Mouse (Mus musculus): ENCODE measurements around the gene Mtmr14. TPM values are rescaled to one million over a fixed set of nuclear protein-coding genes. Genes with fewer than 3 reads are reported as not detected.

The Mtmr14 gene
- polyA plus RNA-seq (2012; ENCODE audit: insufficient read depth, insufficient read length, missing spikeins) = 26.3 and 37.1 TPM in 2 replicates

DNA sequence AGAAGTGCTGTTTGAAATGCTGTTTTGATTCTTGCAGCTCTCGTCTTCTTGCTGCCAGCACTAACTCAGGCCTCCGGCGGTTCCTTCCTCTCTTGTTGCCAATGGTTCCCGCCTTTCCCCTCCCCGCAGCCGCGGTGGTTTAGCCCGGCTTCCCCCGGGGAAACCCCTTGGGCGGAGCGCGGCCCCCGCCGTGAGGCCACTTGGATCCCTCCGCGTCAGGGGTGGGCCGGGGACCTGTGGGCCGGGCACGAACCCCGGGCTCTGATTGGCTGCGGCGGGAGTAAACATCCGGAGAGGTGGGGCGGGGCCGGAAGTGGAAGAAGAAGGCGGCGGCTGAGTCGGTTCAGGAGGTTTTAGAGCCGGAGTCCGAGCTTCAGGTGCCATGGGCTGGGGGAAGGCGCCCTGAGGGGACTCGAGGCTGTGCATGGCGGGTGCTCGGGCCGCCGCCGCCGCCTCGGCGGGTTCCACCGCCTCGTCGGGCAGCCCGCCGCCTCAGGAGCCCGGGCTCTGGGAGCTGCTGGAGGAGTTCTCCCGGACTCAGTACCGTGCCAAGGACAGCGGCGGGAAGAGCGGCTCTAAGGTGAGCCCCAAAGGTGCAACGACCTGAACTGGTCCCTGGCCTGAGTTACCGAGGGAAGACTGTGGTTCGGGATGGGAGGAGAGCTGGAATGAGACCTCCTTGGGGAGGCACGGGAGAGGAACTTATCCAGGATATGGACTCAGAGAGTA lies at the start of gene Mtmr14:
TSS of gene Mtmr14 (plus strand) at position 302 of the 729 bp plus-strand sequence.
- peak within 1 kb of the TSS; percentile 77 for H3K4me3 ChIP-seq (ENCODE audit: insufficient read depth, low read depth, low read length)
- peaks cover 7% of the 10 kb centered on the region; the same call in 1 of the 2 replicates for H3K4me1 ChIP-seq (ENCODE audit: control insufficient read depth, insufficient read depth, insufficient read length, low read length)
- peak within 1 kb of the TSS; percentile 53 for H3K27ac ChIP-seq (replicated peaks; ENCODE audit: low read depth, low read length)

- Histone ChIP-seq H3K4me3 (ENCODE audit: insufficient read depth, low read depth, low read length) (no peak overlapping the region), H3K4me1 (ENCODE audit: control insufficient read depth, insufficient read depth, insufficient read length, low read length) (peaks cover 4% of the 10 kb centered on the region), H3K27ac (replicated peaks; ENCODE audit: low read depth, low read length) (no peak overlapping the region)
These were observed 43.7 kb upstream of the Mtmr14 start for GRCm38 (mm10) chr6:113193765-113194460.

DNA sequence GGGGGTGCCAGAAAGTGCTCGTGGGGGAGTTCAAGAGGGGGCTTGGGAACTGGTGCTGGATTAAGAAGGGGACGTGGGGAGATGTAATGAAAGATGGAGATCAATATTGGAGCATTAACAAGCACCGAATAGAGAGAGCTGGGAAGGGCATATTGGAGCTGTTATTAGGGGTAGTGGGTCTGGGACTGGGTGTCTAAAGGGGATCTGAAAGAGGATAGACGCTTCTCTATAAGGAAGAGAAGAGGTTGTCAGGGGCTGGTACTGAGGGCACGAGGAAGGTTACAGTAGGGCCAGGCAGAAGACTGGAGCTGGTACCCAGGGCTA lies 43.2 kb upstream of the Mtmr14 start:
- H3K4me3 ChIP-seq (ENCODE audit: insufficient read depth, low read depth, low read length) = 0 out of 2 replicates have a peak overlapping the region, but pooled peaks have one; percentile 12
- H3K4me1 ChIP-seq (ENCODE audit: control insufficient read depth, insufficient read depth, insufficient read length, low read length) = peaks cover 4% of the 10 kb centered on the region
- H3K27ac ChIP-seq (replicated peaks; ENCODE audit: low read depth, low read length) = no peak overlapping the region

GRCm38 (mm10) chr6:113194841-113195595 lies 42.6 kb upstream of the Mtmr14 start, which contains the start of gene Lhfpl4:
TSS of gene Lhfpl4 (minus strand) at chr6:113195384.
- Histone ChIP-seq H3K27ac (replicated peaks; ENCODE audit: low read depth, low read length) (no peak within 1 kb of the TSS), H3K4me1 (ENCODE audit: control insufficient read depth, insufficient read depth, insufficient read length, low read length) (peaks cover 4% of the 10 kb centered on the region), H3K4me3 (ENCODE audit: insufficient read depth, low read depth, low read length) (peak within 1 kb of the TSS; percentile 65)

- peak overlapping the region; percentile 65 for H3K4me3 ChIP-seq (ENCODE audit: insufficient read depth, low read depth, low read length)
These were observed 42.0 kb upstream of the Mtmr14 start for GRCm38 (mm10) chr6:113195596-113195992.

DNA sequence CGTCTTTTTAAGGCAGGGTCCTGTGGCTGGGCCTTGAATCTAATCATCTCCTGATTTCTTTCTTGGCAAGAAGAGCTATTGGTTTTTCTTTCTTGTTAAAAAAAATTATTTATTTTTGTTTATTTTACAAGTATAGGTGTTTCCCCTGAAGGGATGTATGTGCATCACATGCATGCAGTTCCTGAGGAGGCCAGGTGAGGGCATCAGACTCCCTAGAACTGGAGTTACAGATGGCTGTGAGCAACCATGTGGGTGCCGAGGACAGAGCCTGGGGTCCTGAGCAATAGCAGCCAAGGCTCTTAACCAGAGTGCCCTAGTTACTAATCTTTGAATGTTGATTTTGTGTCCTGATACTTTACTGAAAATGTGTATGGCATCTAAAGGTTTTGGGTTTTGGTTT lies 21.4 kb upstream of the Mtmr14 start:
- Histone ChIP-seq H3K4me1 (ENCODE audit: control insufficient read depth, insufficient read depth, insufficient read length, low read length) (no peaks in the 10 kb centered on the region), H3K27ac (replicated peaks; ENCODE audit: low read depth, low read length) (no peak overlapping the region), H3K4me3 (ENCODE audit: insufficient read depth, low read depth, low read length) (no peak overlapping the region)

More at GRCm38 (mm10) chr6:113195596-113195992, 42.0 kb upstream of the Mtmr14 start:
- H3K27ac ChIP-seq (replicated peaks; ENCODE audit: low read depth, low read length) = no peak overlapping the region
- H3K4me1 ChIP-seq (ENCODE audit: control insufficient read depth, insufficient read depth, insufficient read length, low read length) = peaks cover 4% of the 10 kb centered on the region

GRCm38 (mm10) chr6:113225798-113226197 lies 11.8 kb upstream of the Mtmr14 start:
- no peaks in the 10 kb centered on the region for H3K4me1 ChIP-seq (ENCODE audit: control insufficient read depth, insufficient read depth, insufficient read length, low read length)
- H3K27ac ChIP-seq (replicated peaks; ENCODE audit: low read depth, low read length) = no peak overlapping the region
- no peak overlapping the region for H3K4me3 ChIP-seq (ENCODE audit: insufficient read depth, low read depth, low read length)

GRCm38 (mm10) chr6:113226705-113227104 lies 10.9 kb upstream of the Mtmr14 start:
- Histone ChIP-seq H3K4me1 (ENCODE audit: control insufficient read depth, insufficient read depth, insufficient read length, low read length) (no peaks in the 10 kb centered on the region), H3K27ac (replicated peaks; ENCODE audit: low read depth, low read length) (no peak overlapping the region), H3K4me3 (ENCODE audit: insufficient read depth, low read depth, low read length) (no peak overlapping the region)

- Histone ChIP-seq H3K4me1 (ENCODE audit: control insufficient read depth, insufficient read depth, insufficient read length, low read length) (peaks cover 7% of the 10 kb centered on the region; the same call in 1 of the 2 replicates), H3K4me3 (ENCODE audit: insufficient read depth, low read depth, low read length) (no peak overlapping the region), H3K27ac (replicated peaks; ENCODE audit: low read depth, low read length) (no peak overlapping the region)
These were observed 2.5 kb upstream of the Mtmr14 start for GRCm38 (mm10) chr6:113235141-113235540.

DNA sequence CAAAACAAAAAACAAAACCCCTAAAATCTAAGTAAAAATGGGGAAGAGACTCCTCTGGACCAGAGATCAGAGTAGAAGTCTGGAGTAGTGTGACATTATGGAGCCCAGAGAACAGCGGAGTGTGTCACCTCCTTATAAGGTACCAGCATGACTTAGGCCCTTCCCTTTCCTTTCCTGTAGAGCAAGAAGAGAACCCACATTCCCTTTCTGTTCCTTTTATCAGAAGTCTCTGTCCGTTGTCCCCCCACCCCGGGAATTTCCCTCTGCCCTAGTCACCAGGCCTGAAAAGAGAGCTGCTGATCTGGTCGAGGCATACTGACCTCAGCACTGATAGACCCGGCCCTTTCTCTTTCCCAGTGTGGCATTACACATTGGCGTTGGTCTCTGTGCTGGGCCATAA lies 799 bp downstream of the Mtmr14 start:
- Histone ChIP-seq H3K4me3 (ENCODE audit: insufficient read depth, low read depth, low read length) (peak overlapping the region; percentile 77), H3K27ac (replicated peaks; ENCODE audit: low read depth, low read length) (peak overlapping the region; percentile 31; the same call in 1 of the 2 replicates), H3K4me1 (ENCODE audit: control insufficient read depth, insufficient read depth, insufficient read length, low read length) (peaks cover 7% of the 10 kb centered on the region; the same call in 1 of the 2 replicates)

DNA sequence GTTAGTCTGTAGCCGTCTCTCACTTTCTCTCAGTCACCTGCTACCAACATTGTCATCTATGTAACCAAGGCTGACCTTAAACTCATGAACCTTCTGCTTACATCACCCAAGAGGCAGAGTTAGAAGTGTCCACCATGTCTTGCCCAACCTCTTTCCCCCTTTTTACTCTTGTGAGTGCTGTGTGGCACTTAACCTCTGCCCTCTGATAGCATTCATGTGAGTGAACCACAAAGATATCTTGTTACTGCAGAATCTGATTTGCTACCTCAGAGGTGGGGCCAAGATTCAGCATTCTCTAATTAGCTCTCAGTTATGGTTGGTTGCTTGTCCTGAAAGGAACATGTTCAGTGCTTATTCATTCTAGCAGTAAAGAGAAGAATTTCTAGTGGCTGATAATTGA lies 5.1 kb downstream of the Mtmr14 start:
- Histone ChIP-seq H3K4me1 (ENCODE audit: control insufficient read depth, insufficient read depth, insufficient read length, low read length) (peaks cover 10% of the 10 kb centered on the region; the same call in 1 of the 2 replicates), H3K4me3 (ENCODE audit: insufficient read depth, low read depth, low read length) (no peak overlapping the region), H3K27ac (replicated peaks; ENCODE audit: low read depth, low read length) (no peak overlapping the region)

DNA sequence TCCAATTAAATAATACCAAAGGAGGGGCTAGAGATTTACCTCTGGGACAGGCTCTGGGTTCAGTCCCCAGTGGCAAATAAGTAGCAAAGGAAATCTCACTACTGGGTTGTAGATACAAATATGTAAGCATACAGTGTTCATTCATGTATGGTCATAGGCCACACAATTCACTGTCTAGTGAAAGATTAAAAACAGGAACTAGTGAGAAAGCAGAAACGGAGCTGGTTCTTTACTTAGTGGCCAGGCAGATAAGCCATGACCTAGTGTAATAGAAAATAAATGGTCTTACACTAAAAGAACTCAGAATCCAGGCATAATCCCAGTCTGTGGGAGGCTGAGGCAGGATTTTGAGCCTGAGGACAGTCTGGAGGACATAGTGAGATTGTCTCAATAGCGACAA lies 7.9 kb downstream of the Mtmr14 start:
- no peak overlapping the region for H3K4me3 ChIP-seq (ENCODE audit: insufficient read depth, low read depth, low read length)
- H3K27ac ChIP-seq (replicated peaks; ENCODE audit: low read depth, low read length) = no peak overlapping the region
- H3K4me1 ChIP-seq (ENCODE audit: control insufficient read depth, insufficient read depth, insufficient read length, low read length) = peaks cover 5% of the 10 kb centered on the region; the same call in 1 of the 2 replicates

- Histone ChIP-seq H3K4me1 (ENCODE audit: control insufficient read depth, insufficient read depth, insufficient read length, low read length) (peaks cover 5% of the 10 kb centered on the region; the same call in 1 of the 2 replicates), H3K27ac (replicated peaks; ENCODE audit: low read depth, low read length) (no peak overlapping the region), H3K4me3 (ENCODE audit: insufficient read depth, low read depth, low read length) (no peak overlapping the region)
These were observed 13.1 kb downstream of the Mtmr14 start for GRCm38 (mm10) chr6:113250786-113251185.

GRCm38 (mm10) chr6:113251921-113252320 lies 14.3 kb downstream of the Mtmr14 start:
- no peak overlapping the region for H3K4me3 ChIP-seq (ENCODE audit: insufficient read depth, low read depth, low read length)
- peaks cover 2% of the 10 kb centered on the region; the same call in 1 of the 2 replicates for H3K4me1 ChIP-seq (ENCODE audit: control insufficient read depth, insufficient read depth, insufficient read length, low read length)

DNA sequence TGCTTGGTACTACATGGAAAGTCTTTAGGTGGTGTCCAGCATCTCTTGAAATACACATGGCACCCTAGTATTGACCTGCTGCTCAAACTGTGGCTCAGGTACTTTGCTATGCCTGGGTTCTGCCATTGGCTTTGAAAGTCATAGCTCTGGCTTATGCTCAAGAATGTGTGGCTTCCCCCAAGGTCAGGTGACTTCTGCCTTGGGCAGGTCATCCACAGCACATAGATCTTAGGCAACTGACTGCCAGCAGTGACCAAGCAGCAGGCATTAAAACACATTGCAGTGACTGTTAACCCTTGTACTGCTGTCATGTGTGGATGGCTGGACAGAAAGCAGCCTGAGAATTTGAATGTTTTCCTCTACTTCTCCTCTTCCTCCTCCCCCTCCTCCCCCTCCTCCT lies 17.3 kb downstream of the Mtmr14 start:
- no peaks in the 10 kb centered on the region for H3K4me1 ChIP-seq (ENCODE audit: control insufficient read depth, insufficient read depth, insufficient read length, low read length)
- H3K27ac ChIP-seq (replicated peaks; ENCODE audit: low read depth, low read length) = no peak overlapping the region
- H3K4me3 ChIP-seq (ENCODE audit: insufficient read depth, low read depth, low read length) = no peak overlapping the region

More at GRCm38 (mm10) chr6:113251921-113252320, 14.3 kb downstream of the Mtmr14 start:
- no peak overlapping the region for H3K27ac ChIP-seq (replicated peaks; ENCODE audit: low read depth, low read length)
